Mouse (Mus musculus) stomach, embryonic 16.5 days (tissue): ENCODE measurements around the gene Parp14. TPM values are rescaled to one million over a fixed set of nuclear protein-coding genes. Genes with fewer than 3 reads are reported as not detected.

Experiments
- ATAC-seq: fragments of 200-750 bp; cut with Nextera tagmentation; 2 replicates; pipeline ENCODE4 v1.8.0; 2017; ENCODE audit warnings: moderate number of reproducible peaks, moderate TSS enrichment; ENCODE audit not compliant: insufficient read depth, low FRiP score
- H3K27ac ChIP-seq: fragments of 300-500 bp; sonication (generic); 2 replicates; pipeline ENCODE4 v1.5.1; 2014; ENCODE audit warnings: low read length
- H3K27me3 ChIP-seq: fragments of 300-500 bp; sonication (generic); 2 replicates; pipeline ENCODE4 v1.6.1; 2014; ENCODE audit warnings: low read length, control low read depth, mixed read lengths; ENCODE audit not compliant: control insufficient read depth, insufficient read depth
- H3K36me3 ChIP-seq: fragments of 300-500 bp; sonication (generic); 2 replicates; pipeline ENCODE4 v1.6.1; 2014; ENCODE audit warnings: low read length; ENCODE audit not compliant: control insufficient read depth, insufficient read depth
- H3K4me1 ChIP-seq: fragments of 300-500 bp; sonication (generic); 2 replicates; pipeline ENCODE4 v1.6.1; 2014; ENCODE audit warnings: low read length, control low read depth, mixed read lengths; ENCODE audit not compliant: control insufficient read depth, insufficient read depth
- H3K4me2 ChIP-seq: fragments of 300-500 bp; sonication (generic); 2 replicates; pipeline ENCODE4 v1.6.1; 2014; ENCODE audit warnings: low read depth, low read length, mixed read lengths
- H3K4me3 ChIP-seq: fragments of 300-500 bp; sonication (generic); replicated peaks from 2 replicates; pipeline ENCODE4 v1.5.1; 2014; ENCODE audit warnings: mild to moderate bottlenecking, low read length
- H3K9ac ChIP-seq: fragments of 300-500 bp; sonication (generic); 2 replicates; pipeline ENCODE4 v1.6.1; 2014; ENCODE audit warnings: low read length
- H3K9me3 ChIP-seq: fragments of 300-500 bp; sonication (generic); replicated peaks from 2 replicates; pipeline ENCODE4 v1.6.1; 2016; ENCODE audit warnings: low read length, control low read depth; ENCODE audit not compliant: control insufficient read depth
- WGBS: fragments of 180-500 bp; shearing (Covaris S2); extraction: QIAGEN DNeasy Blood & Tissue Kit; methylation state at CpG from one replicate; pipeline ENCODE4 v1.1.7; 2014; 5-methylcytosine and 5-hydroxymethylcytosine counted together
- polyA plus RNA-seq: library from polyadenylated mRNA; unstranded; fragments of >200 nt; fragmentation: Nextera tagmentation; extraction: Ambion mirVana; gene quantifications from 2 replicates; pipeline ENCODE4 v1.2.1, GENCODE M21; 2015

The Parp14 gene
- polyA plus RNA-seq, 1 experiment from 2014 or later, result 2.2 TPM

GRCm38 (mm10) chr16:35784134-35784725, 87.1 kb downstream of the Parp14 start:
- ATAC-seq, result no peak
- no peak overlapping the region for H3K27ac ChIP-seq
- 55% methylated on average over 7 of the region's 7 CpGs for whole genome bisulfite sequencing

GRCm38 (mm10) chr16:35783207-35783573, 88.2 kb downstream of the Parp14 start:
- H3K27ac ChIP-seq, result no peak overlapping the region
- no peaks in the 10 kb centered on the region for H3K4me1 ChIP-seq
- WGBS, result 66% methylated on average over 3 of the region's 3 CpGs
- H3K4me3 ChIP-seq, result no peak overlapping the region
- H3K27me3 ChIP-seq, result no peaks in the 10 kb centered on the region
- no peak overlapping the region for H3K9ac ChIP-seq
- H3K4me2 ChIP-seq, result no peak overlapping the region
- no peaks in the 10 kb centered on the region for H3K36me3 ChIP-seq
- ATAC-seq, result no peak
- no peaks in the 10 kb centered on the region for H3K9me3 ChIP-seq

More at GRCm38 (mm10) chr16:35784134-35784725, 87.1 kb downstream of the Parp14 start:
- no peaks in the 10 kb centered on the region for H3K9me3 ChIP-seq
- H3K27me3 ChIP-seq, result no peaks in the 10 kb centered on the region
- no peak overlapping the region for H3K4me3 ChIP-seq
- no peaks in the 10 kb centered on the region for H3K36me3 ChIP-seq
- H3K9ac ChIP-seq, result no peak overlapping the region
- no peaks in the 10 kb centered on the region for H3K4me1 ChIP-seq
- no peak overlapping the region for H3K4me2 ChIP-seq

Other genes starting within 250 kb of the Parp14 start
- gene Dirc2, start 102.2 kb downstream of the Parp14 start, polyA plus RNA-seq, result 8.2 and 8.8 TPM in 2 replicates
- gene Hspbap1, start 101.2 kb downstream of the Parp14 start, polyA plus RNA-seq, result 12.7 and 13.3 TPM in 2 replicates
- 10.7 and 10.9 TPM in 2 replicates for gene Parp9, start 66.9 kb upstream of the Parp14 start, polyA plus RNA-seq
- 7.1 and 9.5 TPM in 2 replicates for gene Dtx3l, start 67.6 kb upstream of the Parp14 start, polyA plus RNA-seq
- gene Kpna1, start 107.2 kb upstream of the Parp14 start, polyA plus RNA-seq, result 38.9 and 40.0 TPM in 2 replicates
- gene Wdr5b, start 169.6 kb upstream of the Parp14 start, polyA plus RNA-seq, result 7.1 and 8.0 TPM in 2 replicates
- 494 and 500 TPM in 2 replicates for gene Fam162a, start 200.1 kb upstream of the Parp14 start, polyA plus RNA-seq
- gene Ccdc58, start 200.1 kb upstream of the Parp14 start, polyA plus RNA-seq, result 82.1 and 83.8 TPM in 2 replicates